Mouse (Mus musculus) thymus, adult 2 months (tissue): ENCODE results near the gene Abcc12. TPM values are rescaled to one million over a fixed set of nuclear protein-coding genes. Genes with fewer than 3 reads are reported as not detected.

ENCODE experiments used
- DNase-seq: peaks from one replicate; pipeline ENCODE4 v3.0.0; 2021
- H3K27ac ChIP-seq: fragments of 200-500 bp; 2 replicates; pipeline ENCODE4 v1.5.1; 2012; ENCODE audit warnings: low read length, control low read depth; ENCODE audit not compliant: control insufficient read depth, insufficient read depth
- H3K27me3 ChIP-seq: fragments of 200-500 bp; 2 replicates; pipeline ENCODE4 v1.6.1; 2012; ENCODE audit warnings: mild to moderate bottlenecking, low read length, moderate library complexity, mixed read lengths; ENCODE audit not compliant: control insufficient read depth, insufficient read depth
- H3K36me3 ChIP-seq: fragments of 200-500 bp; 2 replicates; pipeline ENCODE4 v1.6.1; 2012; ENCODE audit warnings: mild to moderate bottlenecking, low read length, moderate library complexity; ENCODE audit not compliant: control insufficient read depth, insufficient read depth
- H3K4me1 ChIP-seq: fragments of 200-500 bp; replicated peaks from 2 replicates; pipeline ENCODE4 v1.6.1; 2012; ENCODE audit warnings: low read length; ENCODE audit not compliant: control insufficient read depth, insufficient read depth
- H3K4me3 ChIP-seq: fragments of 200-500 bp; 2 replicates; pipeline ENCODE4 v1.5.1; 2012; ENCODE audit warnings: mild to moderate bottlenecking, low read length, control low read depth, moderate library complexity; ENCODE audit not compliant: control insufficient read depth, insufficient read depth
- CTCF ChIP-seq: fragments of 200-500 bp; IDR thresholded peaks from 2 replicates; pipeline ENCODE4 v1.5.1; 2012; ENCODE audit warnings: mild to moderate bottlenecking, control low read depth, low read length, moderate library complexity, borderline replicate concordance; ENCODE audit not compliant: control insufficient read depth, poor library complexity, insufficient read depth; ENCODE audit errors: extremely low read depth
- POLR2A ChIP-seq: fragments of 200-500 bp; IDR thresholded peaks from 2 replicates; pipeline ENCODE4 v1.6.1; 2012; ENCODE audit warnings: mild to moderate bottlenecking, low read length, control low read depth, moderate library complexity; ENCODE audit not compliant: control insufficient read depth, poor library complexity, insufficient read depth; ENCODE audit errors: extremely low read depth
- WGBS: fragments of 180-500 bp; shearing (Covaris S2); methylation state at CpG from one replicate; pipeline ENCODE4 v1.1.7; 2018; 5-methylcytosine and 5-hydroxymethylcytosine counted together
- polyA plus RNA-seq: library from polyadenylated mRNA; depleted of rRNA; stranded (reverse); fragments of >200 nt; gene quantifications from 2 replicates; pipeline ENCODE4 v1.2.3, GENCODE M21; 2012

The Abcc12 gene
- polyA plus RNA-seq, 1 experiment: 0.13 TPM

DNA sequence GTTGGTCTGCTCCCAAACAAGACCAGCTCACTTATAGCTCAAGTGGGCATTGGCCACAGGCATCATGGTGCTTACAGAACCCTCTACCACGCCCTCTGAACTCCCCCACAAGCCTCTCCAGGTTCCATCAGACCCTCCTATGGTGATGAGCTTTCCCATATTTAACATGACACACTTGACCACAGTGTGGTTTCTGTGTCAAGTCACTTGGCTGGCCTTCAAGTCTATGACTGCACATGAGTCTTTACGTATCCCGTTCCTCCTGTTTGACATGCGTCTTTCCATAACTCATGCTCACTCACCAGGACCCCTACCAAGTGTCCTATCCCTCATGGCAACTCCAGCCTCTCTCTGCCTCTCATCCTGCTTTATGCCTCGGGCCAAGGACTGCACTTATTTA lies 15.2 kb upstream of the Abcc12 start:
- WGBS: 64% methylated on average over 5 of the region's 5 CpGs

DNA sequence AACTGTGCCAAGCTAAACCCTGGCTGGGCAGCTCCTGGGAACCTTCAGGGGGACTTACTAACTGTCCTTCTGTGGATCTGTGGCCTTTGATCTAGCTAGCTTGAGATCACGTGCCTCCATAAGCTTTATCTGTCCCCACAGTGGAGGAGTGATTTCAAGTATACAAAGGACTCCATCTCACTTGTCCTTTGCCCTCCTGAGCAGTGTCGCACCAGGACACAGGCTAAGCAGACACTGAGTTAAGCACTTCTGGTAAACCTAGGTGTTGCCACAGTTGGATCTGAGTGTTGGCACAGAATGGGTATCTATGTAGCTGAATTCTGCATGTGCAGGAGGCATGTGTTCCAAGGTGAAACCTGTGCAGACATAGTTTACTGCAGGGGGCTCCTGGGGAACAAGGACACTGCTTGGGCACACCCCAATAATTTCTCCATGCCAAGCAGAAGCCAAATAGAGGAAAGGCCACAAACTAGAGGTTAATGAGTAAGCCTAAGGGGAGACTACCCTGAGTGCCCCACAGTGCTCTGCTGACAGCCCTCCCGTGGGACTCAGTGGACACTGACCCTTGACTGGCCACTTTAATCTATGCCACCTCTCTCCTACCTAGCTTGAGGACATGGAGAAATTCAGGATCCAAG lies 13.8 kb upstream of the Abcc12 start:
- TF ChIP-seq POLR2A: no peak
- WGBS: 93% methylated on average over 3 of the region's 3 CpGs
- no peak overlapping the region for H3K27ac ChIP-seq
- H3K4me1 ChIP-seq: no peaks in the 10 kb centered on the region
- H3K27me3 ChIP-seq: no peaks in the 10 kb centered on the region
- no peaks in the 10 kb centered on the region for H3K36me3 ChIP-seq
- no peak overlapping the region for H3K4me3 ChIP-seq
- no peak for DNase-seq

More for the DNA sequence above, 15.2 kb upstream of the Abcc12 start:
- no peak overlapping the region for H3K27ac ChIP-seq
- no peak for TF ChIP-seq CTCF
- no peak for TF ChIP-seq POLR2A
- no peaks in the 10 kb centered on the region for H3K27me3 ChIP-seq
- H3K36me3 ChIP-seq: no peaks in the 10 kb centered on the region
- no peaks in the 10 kb centered on the region for H3K4me1 ChIP-seq
- no peak for DNase-seq
- no peak overlapping the region for H3K4me3 ChIP-seq

DNA sequence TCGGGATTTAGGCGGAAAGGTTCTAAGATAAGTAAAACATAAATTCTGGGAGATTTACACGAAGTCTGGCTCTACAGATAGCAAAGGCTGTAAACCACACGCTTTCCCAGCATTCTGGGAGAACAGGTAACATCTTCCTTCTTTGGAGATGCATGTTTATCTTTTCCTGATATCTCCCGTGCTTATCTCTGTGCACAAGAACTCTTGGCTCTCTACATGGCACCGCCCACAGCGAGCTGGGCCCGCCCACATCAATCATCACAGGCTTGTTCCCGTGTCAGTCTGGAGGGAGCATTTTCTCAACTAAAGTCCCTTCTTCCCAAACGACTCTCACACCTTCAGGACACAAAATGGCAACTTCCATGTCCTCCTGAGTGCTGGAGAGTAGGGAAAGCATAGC lies 12.6 kb upstream of the Abcc12 start:
- Histone ChIP-seq H3K4me3 (no peak overlapping the region), H3K27me3 (no peaks in the 10 kb centered on the region), H3K27ac (no peak overlapping the region), H3K36me3 (no peaks in the 10 kb centered on the region), H3K4me1 (no peaks in the 10 kb centered on the region)
- TF ChIP-seq CTCF (no peak), POLR2A (no peak)
- 65% methylated on average over 10 of the region's 10 CpGs for WGBS
- no peak for DNase-seq

DNA sequence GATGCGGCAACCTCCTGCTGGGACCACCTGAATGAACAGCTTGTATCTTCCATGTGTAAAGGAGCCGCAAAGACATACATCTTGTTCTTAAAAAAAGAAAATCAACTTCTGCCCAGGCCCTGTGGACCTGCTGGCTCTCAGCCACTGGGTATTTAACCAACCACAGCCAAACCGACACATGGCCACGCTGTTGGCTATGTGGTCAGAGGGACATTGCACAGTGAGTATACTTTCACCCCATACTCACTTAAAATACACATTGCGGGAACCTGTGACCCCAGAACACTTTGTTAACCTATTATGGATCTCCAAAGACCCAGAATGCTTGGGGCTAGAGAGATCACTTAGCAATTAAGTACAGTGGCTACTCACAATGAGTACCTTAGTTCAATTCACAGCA lies 7.9 kb upstream of the Abcc12 start:
- WGBS: 91% methylated on average over 5 of the region's 5 CpGs
- no peaks in the 10 kb centered on the region for H3K4me1 ChIP-seq
- no peak overlapping the region for H3K27ac ChIP-seq
- no peaks in the 10 kb centered on the region for H3K27me3 ChIP-seq
- no peak overlapping the region for H3K4me3 ChIP-seq
- no peaks in the 10 kb centered on the region for H3K36me3 ChIP-seq
- TF ChIP-seq POLR2A: no peak
- TF ChIP-seq CTCF: no peak
- no peak for DNase-seq

DNA sequence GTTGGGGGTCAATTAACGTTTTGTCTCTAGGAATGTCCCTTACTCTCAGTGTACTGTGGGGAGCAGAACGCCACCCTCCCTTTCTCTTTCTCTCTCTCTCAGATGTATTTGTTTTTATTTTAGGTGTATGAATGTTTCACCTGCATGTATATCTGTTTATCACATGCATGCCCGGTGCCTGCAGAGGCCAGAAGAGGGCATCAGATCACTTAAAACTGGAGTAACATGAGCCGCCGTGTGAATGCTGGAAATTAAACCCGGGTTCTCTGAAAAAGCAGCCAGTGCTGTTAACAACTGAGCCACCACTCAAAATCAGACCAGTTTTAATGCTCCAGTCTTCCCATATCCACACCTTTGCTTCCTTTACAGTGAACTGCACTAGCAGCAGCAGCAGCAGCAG lies 6.2 kb upstream of the Abcc12 start:
- H3K4me3 ChIP-seq: no peak overlapping the region
- WGBS: 50% methylated on average over 6 of the region's 6 CpGs
- no peak overlapping the region for H3K27ac ChIP-seq

DNA sequence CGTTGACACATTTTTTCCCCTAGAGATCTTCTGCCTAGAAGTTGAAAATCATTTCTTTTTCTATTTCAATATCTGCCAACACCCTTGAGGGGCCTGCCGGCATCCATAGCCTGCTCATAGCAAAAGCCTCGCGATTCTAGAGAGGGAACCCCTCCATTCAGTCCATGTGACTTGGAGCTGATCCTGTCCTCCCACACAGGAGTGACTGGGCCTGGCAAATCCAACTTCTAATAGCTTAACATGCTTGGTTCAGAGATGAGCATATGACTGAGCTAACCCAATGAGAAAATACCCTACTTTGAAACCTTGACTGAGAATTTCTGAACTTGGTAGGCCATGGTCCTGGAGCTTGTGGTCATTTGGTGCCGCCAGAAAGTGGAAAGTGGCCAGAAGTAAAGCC lies 5.6 kb upstream of the Abcc12 start:
- Histone ChIP-seq H3K4me3 (no peak overlapping the region), H3K36me3 (no peaks in the 10 kb centered on the region), H3K27ac (no peak overlapping the region), H3K27me3 (no peaks in the 10 kb centered on the region), H3K4me1 (no peaks in the 10 kb centered on the region)
- DNase-seq: no peak
- 61% methylated on average over 5 of the region's 5 CpGs for WGBS
- TF ChIP-seq CTCF (no peak), POLR2A (no peak)

More for the DNA sequence above, 6.2 kb upstream of the Abcc12 start:
- DNase-seq: peak; percentile 19
- TF ChIP-seq CTCF (no peak), POLR2A (no peak)
- Histone ChIP-seq H3K4me1 (no peaks in the 10 kb centered on the region), H3K27me3 (no peaks in the 10 kb centered on the region), H3K36me3 (no peaks in the 10 kb centered on the region)

DNA sequence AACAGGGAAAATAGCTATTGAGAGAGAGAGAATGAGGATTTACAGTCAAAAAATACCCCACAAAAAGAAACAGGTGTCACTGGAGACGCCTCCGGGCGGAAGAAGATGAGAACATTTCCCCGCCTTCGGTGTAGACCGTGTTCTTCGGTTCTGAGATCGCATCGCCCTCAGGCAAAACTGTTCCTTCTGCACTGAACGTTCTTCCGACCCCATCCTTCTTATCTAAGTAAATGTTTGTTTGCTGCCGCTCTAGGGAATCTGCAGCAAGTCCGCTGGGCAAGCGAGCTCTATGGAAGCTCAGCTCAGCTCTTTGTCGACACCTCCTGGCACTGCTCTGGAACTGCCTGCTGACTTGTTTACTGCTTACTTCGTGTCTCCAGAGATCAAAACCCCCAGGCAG lies 5.0 kb upstream of the Abcc12 start:
- peak overlapping the region; percentile 65; the same call in 1 of the 2 replicates for H3K27ac ChIP-seq
- peak; percentile 86; the same call in 1 of the 2 replicates for TF ChIP-seq CTCF
- TF ChIP-seq POLR2A: no peak
- H3K4me3 ChIP-seq: peak overlapping the region; percentile 59
- no peaks in the 10 kb centered on the region for H3K36me3 ChIP-seq
- WGBS: 1% methylated on average over 16 of the region's 16 CpGs
- no peaks in the 10 kb centered on the region for H3K27me3 ChIP-seq
- no peaks in the 10 kb centered on the region for H3K4me1 ChIP-seq
- DNase-seq: peak; percentile 84
